Mouse (Mus musculus) regulatory T cell (primary cell): ENCODE data around the gene Gm28269.

ENCODE experiments used
- in situ Hi-C: fragments of 300-600 bp; cut with MboI, MseI; formaldehyde crosslinking; loops from one replicate; pipeline ENCODE4 v1.15.1; 2025; ENCODE audit warnings: high pct_unique_total_duplicates

Gm28269 gene

DNA sequence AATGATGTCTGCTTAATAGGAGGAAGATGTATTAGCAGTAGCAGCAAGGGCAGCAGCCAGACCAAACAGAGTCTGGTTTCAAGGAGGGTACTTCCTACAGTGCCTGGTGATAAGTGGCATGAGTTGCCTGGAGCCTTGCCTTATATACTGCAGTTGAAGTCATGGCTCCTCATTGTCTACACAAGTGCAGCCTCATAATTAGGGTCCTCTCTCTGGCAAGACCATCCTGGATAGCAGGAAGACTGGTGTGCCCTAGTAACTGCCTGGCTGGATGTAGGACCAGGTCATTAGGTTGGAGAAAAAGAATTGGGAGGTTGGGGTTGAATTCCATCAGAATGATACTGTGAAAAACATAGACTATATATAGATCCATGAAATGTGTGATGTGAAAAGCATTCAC is at the start of gene Gm28269:
Gene Gm28269, minus strand, starts transcription at position 101 of the 400 bp plus-strand sequence.
- in situ Hi-C loops: no loop called here

- in situ Hi-C loops: no loop called here
These were observed 28.0 kb downstream of the Gm28269 start for GRCm38 (mm10) chrX:21716885-21717284.

DNA sequence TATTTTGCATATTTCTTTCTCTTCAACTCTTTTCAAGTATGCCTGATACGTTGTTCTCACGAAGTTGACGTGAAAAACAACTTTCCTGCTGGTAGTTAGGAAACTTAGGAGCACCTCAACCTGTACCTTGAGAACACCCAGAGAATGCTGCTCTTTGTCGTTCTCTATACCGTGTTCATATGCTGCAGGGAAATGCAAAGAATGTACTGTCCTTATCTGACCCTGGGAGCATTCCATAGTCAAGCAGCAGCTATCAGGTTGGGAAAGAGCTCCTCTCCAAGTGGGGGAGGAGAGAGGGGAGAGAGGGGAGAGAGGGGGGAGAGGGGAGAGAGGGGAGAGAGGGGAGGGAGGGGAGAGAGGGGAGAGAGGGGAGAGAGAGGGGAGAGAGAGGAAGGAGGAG is 29.6 kb downstream of the Gm28269 start:
- in situ Hi-C loops: no loop called here

GRCm38 (mm10) chrX:21714829-21715228 is 30.1 kb downstream of the Gm28269 start, which contains the start of gene Slc6a14:
Gene Slc6a14 (plus strand): TSS chrX:21714896.
- in situ Hi-C loops: no loop called here

- in situ Hi-C loops: no loop called here
These were observed 40.4 kb downstream of the Gm28269 start for GRCm38 (mm10) chrX:21704470-21704869.

- in situ Hi-C loops: no loop called here
These were observed 43.3 kb downstream of the Gm28269 start for GRCm38 (mm10) chrX:21701646-21702045.

DNA sequence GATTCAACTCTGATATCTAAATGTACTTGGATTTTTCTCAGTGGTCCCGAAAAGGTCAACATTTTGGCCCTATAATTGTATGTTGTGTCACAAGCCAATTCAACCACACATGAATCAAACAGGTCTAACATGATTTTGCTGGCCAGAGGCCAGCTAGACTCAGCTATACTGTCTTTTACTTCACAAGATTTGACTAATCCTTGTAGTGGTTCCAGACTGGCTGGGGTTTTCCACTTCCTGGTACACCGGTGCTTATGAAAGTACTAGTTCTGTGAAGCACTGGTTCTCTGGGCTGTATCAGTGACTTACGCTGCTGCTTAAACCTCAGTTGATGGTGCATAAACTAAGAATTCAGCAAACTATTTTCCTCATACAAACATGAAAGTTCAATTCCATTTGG is 49.2 kb downstream of the Gm28269 start:
- in situ Hi-C loops: no loop called here

GRCm38 (mm10) chrX:21695220-21695619 is 49.7 kb downstream of the Gm28269 start:
- in situ Hi-C loops: no loop called here
